Mouse (Mus musculus): ENCODE measurements around the gene Rgs2. TPM values are rescaled to one million over a fixed set of nuclear protein-coding genes. Genes with fewer than 3 reads are reported as not detected.

The Rgs2 gene
- total RNA-seq (2021) = 10 to 100 TPM; 58.5 to 64.2 TPM

- DNase-seq (ENCODE audit: low spot score in 2 of 2) = peak; percentile 96 to 97
- intact Hi-C loops (cut with DNase I) = loop anchor here (1.0 to 10.0 kb wide), 3 partner anchors 87 to 191 kb away; no protein-coding TSS in a partner anchor
Observed at GRCm38 (mm10) chr1:144003904-144004740, at the start of gene Rgs2. Gene Rgs2, minus strand, starts transcription at chr1:144004161.

- no peak for DNase-seq (ENCODE audit: low spot score in 2 of 2)
- intact Hi-C loops (cut with DNase I) = no loop called here
Observed at GRCm38 (mm10) chr1:144053401-144053800, 49.4 kb upstream of the Rgs2 start.

GRCm38 (mm10) chr1:144041826-144042225 is 37.9 kb upstream of the Rgs2 start:
- intact Hi-C loops (cut with DNase I) = no loop called here

GRCm38 (mm10) chr1:144033498-144033897 is 29.5 kb upstream of the Rgs2 start:
- intact Hi-C loops (cut with DNase I) = no loop called here
- DNase-seq (ENCODE audit: low spot score in 2 of 2) = no peak

More at GRCm38 (mm10) chr1:144041826-144042225, 37.9 kb upstream of the Rgs2 start:
- no peak for DNase-seq (ENCODE audit: low spot score in 2 of 2)

GRCm38 (mm10) chr1:144030499-144030898 is 26.5 kb upstream of the Rgs2 start:
- no peak for DNase-seq (ENCODE audit: low spot score in 2 of 2)
- intact Hi-C loops (cut with DNase I) = no loop called here

GRCm38 (mm10) chr1:144029679-144030078 is 25.7 kb upstream of the Rgs2 start:
- intact Hi-C loops (cut with DNase I) = no loop called here
- DNase-seq (ENCODE audit: low spot score in 2 of 2) = peak in 1 of 2 experiments; percentile 8

- no peak for DNase-seq (ENCODE audit: low spot score in 2 of 2)
Observed at GRCm38 (mm10) chr1:144018417-144018958, 14.5 kb upstream of the Rgs2 start.

GRCm38 (mm10) chr1:144013913-144014312 is 10.0 kb upstream of the Rgs2 start:
- intact Hi-C loops (cut with DNase I) = no loop called here
- no peak for DNase-seq (ENCODE audit: low spot score in 2 of 2)

More at GRCm38 (mm10) chr1:144018417-144018958, 14.5 kb upstream of the Rgs2 start:
- intact Hi-C loops (cut with DNase I) = no loop called here

GRCm38 (mm10) chr1:144007341-144007740 is 3.4 kb upstream of the Rgs2 start:
- DNase-seq (ENCODE audit: low spot score in 2 of 2) = no peak
- intact Hi-C loops (cut with DNase I) = loop anchor here (10.0 kb wide), 1 partner anchor 187 kb away; no protein-coding TSS in a partner anchor

- intact Hi-C loops (cut with DNase I) = loop anchor here (10.0 kb wide), 1 partner anchor 188 kb away; no protein-coding TSS in a partner anchor
- DNase-seq (ENCODE audit: low spot score in 2 of 2) = peak; percentile 49 to 61
Observed at GRCm38 (mm10) chr1:144006542-144006941, 2.6 kb upstream of the Rgs2 start.

- no peak for DNase-seq (ENCODE audit: low spot score in 2 of 2)
- intact Hi-C loops (cut with DNase I) = loop anchor here (10.0 kb wide), 1 partner anchor 189 kb away; no protein-coding TSS in a partner anchor
Observed at GRCm38 (mm10) chr1:144005648-144006047, 1.7 kb upstream of the Rgs2 start.

- DNase-seq (ENCODE audit: low spot score in 2 of 2) = peak in 1 of 2 experiments; percentile 34
Observed at GRCm38 (mm10) chr1:144004741-144005140, 780 bp upstream of the Rgs2 start.

GRCm38 (mm10) chr1:144003416-144003815 is 545 bp downstream of the Rgs2 start:
- DNase-seq (ENCODE audit: low spot score in 2 of 2) = peak; percentile 56 to 67
- intact Hi-C loops (cut with DNase I) = loop anchor here (5.0 to 10.0 kb wide), 2 partner anchors 86 to 191 kb away; no protein-coding TSS in a partner anchor

More at GRCm38 (mm10) chr1:144004741-144005140, 780 bp upstream of the Rgs2 start:
- intact Hi-C loops (cut with DNase I) = loop anchor here (1.0 to 10.0 kb wide), 3 partner anchors 87 to 190 kb away; no protein-coding TSS in a partner anchor

GRCm38 (mm10) chr1:144002715-144003066 is 1.3 kb downstream of the Rgs2 start:
- no peak for DNase-seq (ENCODE audit: low spot score in 2 of 2)
- intact Hi-C loops (cut with DNase I) = loop anchor here (5.0 to 10.0 kb wide), 2 partner anchors 85 to 192 kb away; no protein-coding TSS in a partner anchor

- intact Hi-C loops (cut with DNase I) = loop anchor here (5.0 to 10.0 kb wide), 2 partner anchors 85 to 193 kb away; no protein-coding TSS in a partner anchor
- no peak for DNase-seq (ENCODE audit: low spot score in 2 of 2)
Observed at GRCm38 (mm10) chr1:144002036-144002714, 1.8 kb downstream of the Rgs2 start.

GRCm38 (mm10) chr1:144000246-144000645 is 3.7 kb downstream of the Rgs2 start:
- intact Hi-C loops (cut with DNase I) = loop anchor here (5.0 to 10.0 kb wide), 2 partner anchors 83 to 195 kb away; no protein-coding TSS in a partner anchor

GRCm38 (mm10) chr1:143999371-143999920 is 4.5 kb downstream of the Rgs2 start:
- DNase-seq (ENCODE audit: low spot score in 2 of 2) = no peak
- intact Hi-C loops (cut with DNase I) = no loop called here

More at GRCm38 (mm10) chr1:144000246-144000645, 3.7 kb downstream of the Rgs2 start:
- DNase-seq (ENCODE audit: low spot score in 2 of 2) = no peak

- intact Hi-C loops (cut with DNase I) = no loop called here
- no peak for DNase-seq (ENCODE audit: low spot score in 2 of 2)
Observed at GRCm38 (mm10) chr1:143993026-143993425, 10.9 kb downstream of the Rgs2 start.

- intact Hi-C loops (cut with DNase I) = no loop called here
- DNase-seq (ENCODE audit: low spot score in 2 of 2) = no peak
Observed at GRCm38 (mm10) chr1:143992528-143992927, 11.4 kb downstream of the Rgs2 start.
